10 mouse cellular contexts compared by ENCODE assay signal in the genomic region with DNA sequence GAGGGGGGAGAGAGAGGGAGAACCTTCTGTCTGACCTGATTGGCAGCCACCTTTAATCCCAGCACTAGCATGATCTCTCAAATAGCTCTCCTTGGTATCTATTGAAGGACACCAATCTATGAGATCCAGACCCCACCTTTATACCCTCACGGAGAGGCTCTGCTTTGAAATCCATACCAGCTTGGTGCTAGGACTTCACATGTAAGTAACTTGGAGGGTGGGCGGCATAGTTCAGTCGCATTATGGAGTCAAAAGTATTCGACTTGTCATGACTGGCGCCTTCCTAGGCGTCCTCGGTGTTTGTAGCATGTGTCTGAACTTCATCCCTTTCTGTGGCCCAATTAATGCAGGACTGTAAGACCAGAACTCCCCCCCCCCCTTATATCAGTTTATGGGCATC. TPM values are rescaled to one million over a fixed set of nuclear protein-coding genes. Genes with fewer than 3 reads are reported as not detected.
A peak's percentile ranks its signal among the peaks of the same experiment; 100 is the strongest.
DNase-seq lines count a peak whose midpoint lies in the region; ATAC-seq and TF ChIP-seq lines count a peak whose summit lies in the region.
"Had no signal": no experiment of that assay in that cellular context is flagged by ENCODE, and none has a peak within 500 bp of the region (broad histone marks: within the 10 kb centered on the region; RNA-seq: fewer than 3 reads in every experiment).

No protein-coding gene starts in this region.

- no peaks in the 10 kb centered on the region for H3K9me3 ChIP-seq in erythroblast, embryonic 14.5 days (ENCODE audit: control insufficient read depth, low read length)
- H3K9me3 ChIP-seq in megakaryocyte, embryonic 14.5 days: no peaks in the 10 kb centered on the region
- H3K9me3 ChIP-seq in hindbrain, postnatal 0 days (ENCODE audit: low read length): no peaks in the 10 kb centered on the region
- H3K9me3 ChIP-seq in neural tube, embryonic 13.5 days: no peaks in the 10 kb centered on the region

- no peak overlapping the region for H3K9ac ChIP-seq in hindbrain, postnatal 0 days (replicated peaks; ENCODE audit: low read length)
- no peak overlapping the region for H3K9ac ChIP-seq in neural tube, embryonic 13.5 days

- H3K27ac ChIP-seq in hindbrain, postnatal 0 days: no peak overlapping the region
- no peak overlapping the region for H3K27ac ChIP-seq in neural tube, embryonic 13.5 days (replicated peaks)

- no peak for TF ChIP-seq CTCF in hindbrain, postnatal 0 days (IDR thresholded peaks at IDR 0.05; ENCODE audit: low read depth)

- intact Hi-C loops in gastrocnemius, postnatal 36 days (cut with DNase I): loop anchor here (2.0 kb wide), 1 partner anchor 97 kb away; no protein-coding TSS in a partner anchor

- H3K36me3 ChIP-seq in erythroblast, embryonic 14.5 days (ENCODE audit: control insufficient read depth): peaks cover 33% of the 10 kb centered on the region
- peaks cover 46% of the 10 kb centered on the region for H3K36me3 ChIP-seq in megakaryocyte, embryonic 14.5 days (replicated peaks; ENCODE audit: low read length)
- H3K36me3 ChIP-seq in hindbrain, postnatal 0 days (ENCODE audit: insufficient read depth, low read length): no peaks in the 10 kb centered on the region
- peaks cover 16% of the 10 kb centered on the region for H3K36me3 ChIP-seq in neural tube, embryonic 13.5 days

- H3K4me3 ChIP-seq in erythroblast, embryonic 14.5 days (replicated peaks): peak overlapping the region; percentile 97
- H3K4me3 ChIP-seq in megakaryocyte, embryonic 14.5 days (replicated peaks): peak overlapping the region; percentile 99
- H3K4me3 ChIP-seq in hindbrain, postnatal 0 days (ENCODE audit: low read length): no peak overlapping the region
- H3K4me3 ChIP-seq in neural tube, embryonic 13.5 days: 0 out of 2 replicates have a peak overlapping the region, but pooled peaks have one; percentile 85

- ATAC-seq in erythroblast, adult 5-6 weeks (replicated peaks; ENCODE audit: low FRiP score, poor library complexity, severe bottlenecking): no peak
- ATAC-seq in megakaryocyte, adult 5-6 weeks (ENCODE audit: poor library complexity, severe bottlenecking): no peak
- no peak for ATAC-seq in hindbrain, postnatal 0 days
- no peak for ATAC-seq in neural tube, embryonic 13.5 days (ENCODE audit: low read depth)
- no peak for ATAC-seq in erythroid progenitor cell, adult 5-6 weeks (replicated peaks; ENCODE audit: low FRiP score, poor library complexity, severe bottlenecking)

- no peak for DNase-seq in hindbrain, postnatal 0 days (ENCODE audit: low spot score)
- no peak for DNase-seq in gastrocnemius, postnatal 36 days
- DNase-seq: adrenal gland, postnatal 25 days had no signal

- peak overlapping the region; percentile 51 for H3K4me2 ChIP-seq in hindbrain, postnatal 0 days (ENCODE audit: low read depth, low read length)
- H3K4me2 ChIP-seq in neural tube, embryonic 13.5 days: peak overlapping the region; percentile 59

- peaks cover 61% of the 10 kb centered on the region for H3K4me1 ChIP-seq in erythroblast, embryonic 14.5 days (ENCODE audit: control insufficient read depth)
- H3K4me1 ChIP-seq in megakaryocyte, embryonic 14.5 days: peaks cover 79% of the 10 kb centered on the region
- H3K4me1 ChIP-seq in hindbrain, postnatal 0 days (ENCODE audit: insufficient read depth, low read length): peaks cover 7% of the 10 kb centered on the region
- peaks cover 30% of the 10 kb centered on the region for H3K4me1 ChIP-seq in neural tube, embryonic 13.5 days (replicated peaks)

- no peaks in the 10 kb centered on the region for H3K27me3 ChIP-seq in erythroblast, embryonic 14.5 days (ENCODE audit: control insufficient read depth)
- H3K27me3 ChIP-seq in megakaryocyte, embryonic 14.5 days (replicated peaks): no peaks in the 10 kb centered on the region
- no peaks in the 10 kb centered on the region for H3K27me3 ChIP-seq in hindbrain, postnatal 0 days (ENCODE audit: insufficient read depth, low read length)
- H3K27me3 ChIP-seq in neural tube, embryonic 13.5 days: no peaks in the 10 kb centered on the region

- WGBS in hindbrain, postnatal 0 days: 95% methylated on average over 7 of the region's 7 CpGs
- 94% methylated on average over 7 of the region's 7 CpGs for WGBS in neural tube, embryonic 13.5 days

RNA-seq across cellular contexts. Expression of a gene that starts 1.1 kb away (rescaled TPM):
- 10.0 and 10.5 TPM in 2 replicates for polyA plus RNA-seq in erythroblast, embryonic 14.5 days (2012)
- 10.8 and 14.2 TPM in 2 replicates for total RNA-seq in erythroblast, adult 5-6 weeks (2015; ENCODE audit: low replicate concordance)
- total RNA-seq in erythroblast, adult 5-6 weeks (2017; ENCODE audit: low replicate concordance): 22.2 and 31.5 TPM in 2 replicates
- polyA plus RNA-seq in megakaryocyte, embryonic 14.5 days (2012; ENCODE audit: insufficient read depth, low replicate concordance): 80.4 and 130 TPM in 2 replicates
- 19.6 and 22.0 TPM in 2 replicates for total RNA-seq in megakaryocyte, adult 5-6 weeks (2015)
- total RNA-seq in megakaryocyte, adult 5-6 weeks (2017): 50.2 and 63.1 TPM in 2 replicates
- total RNA-seq in hindbrain, postnatal 0 days (2014; rRNA removed): 24.4 and 25.6 TPM in 2 replicates
- polyA plus RNA-seq in hindbrain, postnatal 0 days (2015; fragmentation: Nextera tagmentation; extraction: Ambion mirVana): 25.2 and 25.3 TPM in 2 replicates
- 37.0 and 43.6 TPM in 2 replicates for polyA plus RNA-seq in neural tube, embryonic 13.5 days (2015; fragmentation: Nextera tagmentation; extraction: Ambion mirVana)
- 32.3 and 32.8 TPM in 2 replicates for total RNA-seq in erythroid progenitor cell, adult 5-6 weeks (2015; ENCODE audit: low replicate concordance)
- 57.9 and 58.0 TPM in 2 replicates for total RNA-seq in erythroid progenitor cell, adult 5-6 weeks (2017; ENCODE audit: low replicate concordance)
- 10 to 100 TPM; 21.1 to 24.2 TPM for total RNA-seq in gastrocnemius, postnatal 36 days (2021)

RNA-seq across cellular contexts. Expression of a gene that starts 14.8 kb away (rescaled TPM):
- not detected in 2 replicates for polyA plus RNA-seq in erythroblast, embryonic 14.5 days (2012)
- total RNA-seq in erythroblast, adult 5-6 weeks (2015; ENCODE audit: low replicate concordance): not detected in 2 replicates
- total RNA-seq in erythroblast, adult 5-6 weeks (2017; ENCODE audit: low replicate concordance): not detected in 2 replicates
- 1.8 TPM in 1 of 2 replicates, not detected in the other for polyA plus RNA-seq in megakaryocyte, embryonic 14.5 days (2012; ENCODE audit: insufficient read depth, low replicate concordance)
- total RNA-seq in megakaryocyte, adult 5-6 weeks (2015): not detected in 2 replicates
- total RNA-seq in megakaryocyte, adult 5-6 weeks (2017): not detected in 2 replicates
- total RNA-seq in hindbrain, postnatal 0 days (2014; rRNA removed): 2.0 and 3.2 TPM in 2 replicates
- polyA plus RNA-seq in hindbrain, postnatal 0 days (2015; fragmentation: Nextera tagmentation; extraction: Ambion mirVana): 0.45 and 0.57 TPM in 2 replicates
- polyA plus RNA-seq in neural tube, embryonic 13.5 days (2015; fragmentation: Nextera tagmentation; extraction: Ambion mirVana): not detected in 2 replicates
- total RNA-seq in erythroid progenitor cell, adult 5-6 weeks (2015; ENCODE audit: low replicate concordance): not detected in 2 replicates
- total RNA-seq in erythroid progenitor cell, adult 5-6 weeks (2017; ENCODE audit: low replicate concordance): not detected in 2 replicates
- total RNA-seq in gastrocnemius, postnatal 36 days (2021): not detected
- total RNA-seq: adrenal gland, postnatal 25 days had no signal
- polyA plus RNA-seq: lung, postnatal 0 days had no signal

RNA-seq across cellular contexts. Expression of a gene that starts 46.5 kb away (rescaled TPM):
- polyA plus RNA-seq in erythroblast, embryonic 14.5 days (2012): not detected in 2 replicates
- total RNA-seq in erythroblast, adult 5-6 weeks (2015; ENCODE audit: low replicate concordance): not detected in 2 replicates
- total RNA-seq in erythroblast, adult 5-6 weeks (2017; ENCODE audit: low replicate concordance): not detected in 2 replicates
- 0.68 TPM in 1 of 2 replicates, not detected in the other for polyA plus RNA-seq in megakaryocyte, embryonic 14.5 days (2012; ENCODE audit: insufficient read depth, low replicate concordance)
- not detected in 2 replicates for total RNA-seq in megakaryocyte, adult 5-6 weeks (2015)
- not detected in 2 replicates for total RNA-seq in megakaryocyte, adult 5-6 weeks (2017)
- total RNA-seq in hindbrain, postnatal 0 days (2014; rRNA removed): 0.52 TPM in 1 of 2 replicates, not detected in the other
- 0.21 TPM in 1 of 2 replicates, not detected in the other for polyA plus RNA-seq in hindbrain, postnatal 0 days (2015; fragmentation: Nextera tagmentation; extraction: Ambion mirVana)
- not detected in 2 replicates for polyA plus RNA-seq in neural tube, embryonic 13.5 days (2015; fragmentation: Nextera tagmentation; extraction: Ambion mirVana)
- not detected in 2 replicates for total RNA-seq in erythroid progenitor cell, adult 5-6 weeks (2015; ENCODE audit: low replicate concordance)
- total RNA-seq in erythroid progenitor cell, adult 5-6 weeks (2017; ENCODE audit: low replicate concordance): not detected in 2 replicates
- not detected for total RNA-seq in gastrocnemius, postnatal 36 days (2021)
- total RNA-seq: adrenal gland, postnatal 25 days had no signal
- polyA plus RNA-seq: lung, postnatal 0 days had no signal

RNA-seq across cellular contexts. Expression of a gene that starts 57.4 kb away (rescaled TPM):
- 5.9 and 9.0 TPM in 2 replicates for polyA plus RNA-seq in erythroblast, embryonic 14.5 days (2012)
- total RNA-seq in erythroblast, adult 5-6 weeks (2015; ENCODE audit: low replicate concordance): 105 and 126 TPM in 2 replicates
- 42.8 and 52.6 TPM in 2 replicates for total RNA-seq in erythroblast, adult 5-6 weeks (2017; ENCODE audit: low replicate concordance)
- 3,699 and 12,582 TPM in 2 replicates for polyA plus RNA-seq in megakaryocyte, embryonic 14.5 days (2012; ENCODE audit: insufficient read depth, low replicate concordance)
- 547 and 634 TPM in 2 replicates for total RNA-seq in megakaryocyte, adult 5-6 weeks (2015)
- total RNA-seq in megakaryocyte, adult 5-6 weeks (2017): 285 and 337 TPM in 2 replicates
- 19.6 and 30.6 TPM in 2 replicates for total RNA-seq in hindbrain, postnatal 0 days (2014; rRNA removed)
- polyA plus RNA-seq in hindbrain, postnatal 0 days (2015; fragmentation: Nextera tagmentation; extraction: Ambion mirVana): 44.0 and 46.2 TPM in 2 replicates
- 46.6 and 51.4 TPM in 2 replicates for polyA plus RNA-seq in neural tube, embryonic 13.5 days (2015; fragmentation: Nextera tagmentation; extraction: Ambion mirVana)
- total RNA-seq in erythroid progenitor cell, adult 5-6 weeks (2015; ENCODE audit: low replicate concordance): 73.9 and 89.3 TPM in 2 replicates
- total RNA-seq in erythroid progenitor cell, adult 5-6 weeks (2017; ENCODE audit: low replicate concordance): 35.7 TPM in 2 replicates
- 1 to 10 TPM; 7.5 to 7.7 TPM for total RNA-seq in gastrocnemius, postnatal 36 days (2021)
